Mouse (Mus musculus) CD4-positive, CD25-positive, alpha-beta regulatory T cell, adult 2 months (primary cell): ENCODE results near the gene Smad3.

Source experiments
- DNase-seq: peaks from one replicate; pipeline ENCODE4 v3.0.0-alpha.2; 2012; ENCODE audit warnings: low read depth, low spot score

The Smad3 gene

DNA sequence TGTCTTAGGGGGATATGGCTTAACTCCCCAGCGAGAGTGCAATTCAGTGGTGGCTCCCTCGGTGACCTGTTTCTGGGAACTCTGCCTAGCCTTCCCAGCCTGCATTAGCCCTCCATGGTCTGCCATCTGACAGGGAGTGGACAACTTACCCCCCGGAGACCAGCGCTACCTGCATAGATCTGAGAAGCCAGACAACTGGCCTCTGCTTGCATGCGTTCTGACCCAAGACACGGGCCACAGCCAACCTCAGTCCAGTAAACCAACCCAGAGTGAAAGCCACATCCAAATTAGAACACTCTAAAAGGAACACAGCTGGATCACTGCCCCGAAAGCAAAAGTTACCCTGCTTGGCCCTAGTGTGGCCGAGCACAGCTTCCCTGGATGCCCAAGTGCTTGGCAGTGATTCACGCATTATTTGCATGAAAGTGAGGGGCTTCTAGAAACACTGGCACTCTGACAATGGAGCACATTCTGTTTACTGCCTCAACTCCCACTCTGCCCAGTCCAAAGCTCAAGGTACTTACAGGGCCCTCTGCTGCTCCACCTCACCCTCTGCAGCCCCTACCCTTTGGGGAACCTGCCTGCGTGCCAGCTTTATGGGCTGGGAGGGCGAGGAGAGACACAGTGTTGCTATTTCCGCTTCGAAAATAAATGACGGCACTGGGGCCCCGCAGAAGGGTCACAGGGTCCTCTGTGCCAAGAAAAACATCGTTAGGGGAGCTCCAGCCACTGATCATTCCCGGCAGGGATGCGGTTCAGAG lies 91.0 kb downstream of the Smad3 start:
- DNase-seq, result no peak

- DNase-seq, result no peak
Observed at GRCm38 (mm10) chr9:63664792-63665646, 92.8 kb downstream of the Smad3 start.

GRCm38 (mm10) chr9:63664300-63664745 lies 93.5 kb downstream of the Smad3 start:
- no peak for DNase-seq

DNA sequence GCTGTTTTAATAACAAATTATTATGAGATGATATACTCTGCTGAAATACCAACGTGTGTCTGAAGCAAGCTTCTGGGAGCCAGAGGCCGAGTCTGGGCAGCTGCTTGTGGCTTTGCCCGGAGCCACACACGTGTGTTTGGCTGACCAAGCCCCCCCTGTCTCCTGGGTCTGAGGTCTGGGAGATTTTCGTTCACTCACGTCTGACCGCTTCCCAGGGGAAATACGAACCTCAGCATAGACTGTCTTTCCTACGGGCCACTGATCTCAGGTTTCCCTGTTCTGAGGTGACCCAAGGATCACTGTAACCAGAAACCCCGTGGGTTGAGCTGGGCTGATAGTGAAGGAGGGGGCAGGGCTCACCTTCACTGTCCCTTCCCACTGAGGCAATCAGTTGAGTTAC lies 94.6 kb downstream of the Smad3 start:
- no peak for DNase-seq

- no peak for DNase-seq
Observed at GRCm38 (mm10) chr9:63662759-63663158, 95.0 kb downstream of the Smad3 start.

GRCm38 (mm10) chr9:63660691-63661090 lies 97.1 kb downstream of the Smad3 start:
- DNase-seq, result no peak

- no peak for DNase-seq
Observed at GRCm38 (mm10) chr9:63660061-63660460, 97.7 kb downstream of the Smad3 start.

DNA sequence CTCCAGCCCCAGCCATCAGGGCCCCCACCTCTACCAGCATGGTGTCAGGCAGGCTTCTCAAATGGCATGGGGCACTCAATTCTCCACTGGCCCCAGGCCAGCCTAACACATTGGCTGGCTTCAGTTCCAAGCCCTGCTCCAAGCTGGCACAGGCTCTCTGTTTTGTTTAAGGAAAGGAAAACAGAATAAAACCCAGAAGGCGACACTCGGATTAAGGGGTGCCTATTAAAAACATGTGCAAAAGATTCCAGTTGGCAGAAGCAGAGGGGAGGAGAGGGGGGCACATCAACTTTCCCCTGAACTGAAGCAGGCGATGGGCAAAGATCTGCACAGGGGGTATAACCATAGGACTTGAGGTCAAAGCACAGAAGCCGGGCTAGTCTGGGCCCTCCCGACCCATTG lies 98.8 kb downstream of the Smad3 start:
- no peak for DNase-seq

DNA sequence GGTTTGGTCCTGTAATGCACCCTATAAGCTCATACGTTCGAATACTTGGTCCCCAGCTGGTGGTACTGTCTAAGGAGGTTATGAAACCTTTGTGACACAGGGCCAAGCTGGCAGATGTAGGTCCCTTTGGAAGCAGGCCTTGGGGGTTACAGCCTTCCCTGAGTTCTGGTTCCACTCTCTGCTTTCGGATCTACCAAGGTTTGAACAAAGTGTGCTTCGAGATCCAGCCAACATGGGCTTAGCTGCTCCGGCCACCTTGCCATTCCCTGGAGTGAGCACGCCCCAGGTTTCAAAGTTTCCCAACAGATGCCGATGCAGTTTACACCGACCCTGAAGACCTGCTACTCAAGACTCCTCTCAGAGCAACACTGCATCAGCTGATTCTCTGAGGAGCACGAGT lies 99.4 kb downstream of the Smad3 start:
- DNase-seq, result no peak

DNA sequence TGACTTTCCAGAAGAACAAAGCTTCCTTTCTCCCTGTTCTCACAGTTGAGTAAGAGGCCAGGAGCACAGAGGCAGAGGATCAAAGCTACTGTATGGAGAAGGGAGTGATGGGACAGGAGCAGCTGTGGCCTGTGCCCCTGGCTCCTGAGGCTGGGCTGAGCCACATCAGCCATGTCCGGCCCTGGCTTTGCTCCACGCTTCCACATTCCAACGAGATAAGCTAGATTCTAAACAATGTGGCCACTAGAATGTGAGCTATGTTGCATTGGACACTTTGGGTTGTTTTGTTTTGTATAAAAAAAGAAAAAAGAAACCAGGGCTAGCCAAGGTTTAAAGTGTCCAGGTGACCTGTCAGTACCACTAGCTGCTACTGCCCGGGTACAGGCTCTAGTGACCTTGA lies 100.6 kb downstream of the Smad3 start:
- DNase-seq, result no peak

GRCm38 (mm10) chr9:63655092-63655491 lies 102.7 kb downstream of the Smad3 start:
- no peak for DNase-seq

DNA sequence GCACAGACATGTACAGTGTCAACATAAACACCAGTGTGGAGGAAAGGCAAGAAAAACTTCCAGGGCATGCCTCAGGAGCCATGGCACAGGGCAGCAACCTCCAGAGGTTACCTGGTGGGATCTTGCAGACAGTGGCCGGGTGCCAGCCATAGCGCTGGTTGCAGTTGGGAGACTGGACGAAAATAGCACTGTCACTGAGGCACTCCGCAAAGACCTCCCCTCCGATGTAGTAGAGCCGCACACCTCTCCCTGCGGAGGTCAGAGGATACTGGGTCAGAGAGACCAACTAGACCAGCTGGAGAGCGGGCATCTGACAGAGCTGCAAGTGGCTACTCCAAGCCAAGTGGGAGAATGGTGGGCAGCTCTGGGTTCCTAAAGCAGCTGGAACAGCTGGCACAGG lies 103.2 kb downstream of the Smad3 start:
- no peak for DNase-seq

GRCm38 (mm10) chr9:63653666-63654065 lies 104.1 kb downstream of the Smad3 start:
- no peak for DNase-seq

GRCm38 (mm10) chr9:63651594-63651993 lies 106.2 kb downstream of the Smad3 start:
- DNase-seq, result no peak

DNA sequence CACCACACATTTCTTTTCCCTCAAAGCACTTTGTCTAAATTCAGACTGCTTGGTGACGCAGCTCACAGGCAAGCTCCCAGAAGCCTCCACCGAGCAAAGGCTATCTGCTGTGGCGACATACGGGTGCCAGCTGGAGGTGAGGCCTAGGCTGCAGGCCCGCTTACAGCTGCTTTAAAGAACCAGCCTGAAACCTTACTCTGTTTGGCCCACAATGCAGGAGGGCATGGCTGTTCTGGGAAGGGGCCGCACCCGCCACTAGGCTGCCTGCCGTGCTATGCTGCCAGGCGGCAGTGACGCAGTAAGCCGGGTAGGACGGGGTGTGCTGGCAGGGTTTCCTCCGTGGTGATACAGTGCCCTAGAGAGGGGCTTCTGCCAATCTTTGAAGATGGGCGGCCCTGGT lies 106.9 kb downstream of the Smad3 start:
- DNase-seq, result no peak

- DNase-seq, result peak; percentile 67
Observed at GRCm38 (mm10) chr9:63649841-63650545, 107.8 kb downstream of the Smad3 start.

GRCm38 (mm10) chr9:63648520-63648918 lies 109.3 kb downstream of the Smad3 start:
- DNase-seq, result no peak

DNA sequence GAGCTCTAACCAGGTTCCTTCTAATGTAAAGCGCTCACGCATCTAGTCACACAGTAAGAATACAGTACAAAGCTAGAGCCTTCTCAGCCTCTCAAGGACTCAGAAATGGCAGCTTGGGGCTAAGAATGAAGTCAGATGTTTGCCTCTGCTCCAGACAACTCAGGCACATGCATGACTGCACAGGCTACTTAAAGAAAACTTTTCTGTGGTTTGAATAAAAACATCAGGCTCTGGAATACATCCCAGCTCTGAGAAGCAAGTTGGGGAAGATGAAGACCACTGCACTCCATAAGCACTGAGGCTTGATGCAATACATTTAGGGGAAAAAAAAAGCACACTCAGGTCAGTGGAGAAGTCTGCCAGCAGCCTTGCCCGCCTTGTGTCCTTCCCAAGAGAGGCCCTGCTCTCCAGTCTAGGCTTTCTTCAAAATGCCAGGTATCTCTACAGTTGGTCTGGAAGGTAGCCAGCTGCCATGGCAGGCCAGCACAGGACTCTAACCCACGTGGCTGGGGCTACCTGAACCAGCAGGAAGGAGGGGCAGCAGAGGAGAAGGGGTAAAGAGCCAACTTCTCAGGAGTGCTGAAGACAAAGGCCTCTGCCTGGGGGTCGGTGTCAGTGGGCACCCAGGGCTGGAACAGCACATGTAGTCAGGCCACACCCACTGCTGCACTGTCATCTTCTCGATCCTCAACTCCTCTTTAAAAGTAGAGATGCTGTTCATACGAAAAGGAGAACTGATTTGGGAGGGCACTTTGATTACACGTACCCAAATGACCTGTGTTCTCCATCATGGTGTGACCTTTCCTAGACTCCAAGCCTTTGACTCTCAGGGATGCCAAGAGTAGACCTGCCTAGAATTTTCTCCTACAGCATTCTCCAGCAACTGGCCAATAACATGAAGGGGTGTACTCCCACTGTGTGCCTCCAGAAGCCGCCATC lies 109.9 kb downstream of the Smad3 start:
- DNase-seq, result no peak

DNA sequence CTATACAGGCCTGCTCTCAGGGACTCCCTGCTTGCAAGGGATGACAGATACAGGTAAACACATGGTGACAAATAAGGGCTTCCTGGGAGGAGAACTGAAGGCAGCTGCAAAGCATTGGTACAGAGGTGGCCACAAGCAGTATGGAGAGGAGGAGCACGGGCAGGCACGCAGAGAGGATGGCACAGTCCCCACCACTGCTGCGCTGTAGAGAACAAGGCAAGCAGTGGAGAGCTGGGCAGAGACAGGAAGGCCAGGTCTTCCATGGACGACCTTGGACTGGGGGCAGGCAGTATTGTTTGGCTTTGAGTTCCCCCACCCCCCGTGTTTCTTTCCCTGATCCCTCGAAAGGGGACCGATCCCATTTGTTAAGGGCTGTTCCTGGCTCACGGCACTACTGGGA lies 112.7 kb downstream of the Smad3 start:
- no peak for DNase-seq

DNA sequence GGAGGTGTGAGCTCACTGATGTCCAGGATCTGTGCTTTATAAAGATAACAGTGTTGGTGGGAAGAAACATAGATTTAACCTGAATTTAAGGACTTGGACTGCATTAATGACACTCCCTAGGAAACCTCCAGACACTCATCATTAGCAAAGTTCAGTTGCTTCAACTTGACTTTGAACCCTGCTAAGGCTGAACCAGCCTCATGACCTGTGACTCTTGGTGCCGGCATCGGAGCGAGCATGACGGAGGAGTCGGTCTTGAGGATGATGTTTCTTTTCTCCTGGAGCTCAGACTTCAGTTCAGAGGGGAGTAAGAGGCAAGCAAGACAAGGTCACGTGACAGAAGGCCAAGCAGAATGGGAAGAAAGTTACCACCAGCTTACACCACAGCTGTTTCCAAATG lies 113.8 kb downstream of the Smad3 start:
- no peak for DNase-seq

- DNase-seq, result no peak
Observed at GRCm38 (mm10) chr9:63641983-63642646, 115.7 kb downstream of the Smad3 start.
